Mouse (Mus musculus) midbrain, embryonic 13.5 days (tissue): ENCODE measurements at regions not wholly inside any gene's neighbourhood (a gene's known extent, or its start where the extent isn't known, plus 50 kb on each side); places are given as distances from the start of the nearest gene placed in this dataset.

Experiments
- ATAC-seq: fragments of 200-750 bp; cut with Nextera tagmentation; 2 replicates; pipeline ENCODE4 v1.8.0; 2017; ENCODE audit warnings: mild to moderate bottlenecking, moderate TSS enrichment, moderate library complexity
- H3K27ac ChIP-seq: fragments of 300-500 bp; sonication (generic); 2 replicates; pipeline ENCODE4 v1.5.1; 2015; ENCODE audit warnings: inconsistent platforms, mild to moderate bottlenecking, moderate library complexity
- H3K27me3 ChIP-seq: fragments of 300-500 bp; sonication (generic); 2 replicates; pipeline ENCODE4 v1.6.1; 2015; ENCODE audit warnings: mild to moderate bottlenecking, inconsistent platforms
- H3K36me3 ChIP-seq: fragments of 300-500 bp; sonication (generic); 2 replicates; pipeline ENCODE4 v1.6.1; 2015; ENCODE audit warnings: mild to moderate bottlenecking, inconsistent platforms
- H3K4me1 ChIP-seq: fragments of 300-500 bp; sonication (generic); replicated peaks from 2 replicates; pipeline ENCODE4 v1.6.1; 2015; ENCODE audit warnings: inconsistent platforms
- H3K4me2 ChIP-seq: fragments of 300-500 bp; sonication (generic); replicated peaks from 2 replicates; pipeline ENCODE4 v1.6.1; 2015; ENCODE audit warnings: moderate library complexity, mild to moderate bottlenecking, inconsistent platforms
- H3K4me3 ChIP-seq: fragments of 300-500 bp; sonication (generic); replicated peaks from 2 replicates; pipeline ENCODE4 v1.5.1; 2015; ENCODE audit warnings: mild to moderate bottlenecking, inconsistent platforms
- H3K9ac ChIP-seq: fragments of 300-500 bp; sonication (generic); replicated peaks from 2 replicates; pipeline ENCODE4 v1.6.1; 2015; ENCODE audit warnings: mild to moderate bottlenecking, inconsistent platforms
- H3K9me3 ChIP-seq: fragments of 300-500 bp; sonication (generic); 2 replicates; pipeline ENCODE4 v1.6.1; 2016; ENCODE audit warnings: mild to moderate bottlenecking, inconsistent platforms
- WGBS: fragments of 180-500 bp; shearing (Covaris S2); methylation state at CpG from one replicate; pipeline ENCODE4 v1.1.7; 2015; 5-methylcytosine and 5-hydroxymethylcytosine counted together

DNA sequence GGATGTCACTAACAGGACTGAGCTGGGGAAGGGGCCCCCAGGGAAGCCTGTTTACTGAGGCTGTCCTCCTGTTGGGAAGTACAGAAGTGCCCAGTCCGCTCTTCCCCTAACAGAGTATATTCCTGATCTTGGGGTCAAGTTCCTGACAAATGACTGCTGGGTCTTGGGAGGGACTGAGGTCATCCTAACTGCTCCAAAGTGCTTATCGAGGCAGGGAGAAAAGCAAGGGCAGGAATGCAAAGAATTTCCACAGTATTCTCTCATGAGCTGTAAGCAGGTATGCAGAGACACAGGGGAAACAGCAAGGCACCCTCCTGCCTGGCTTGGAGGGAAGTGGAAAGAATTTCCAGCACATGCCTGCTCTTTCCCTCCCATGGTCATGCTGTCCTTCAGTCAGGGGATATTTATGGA lies 107.9 kb downstream of the Oma1 start:
- Histone ChIP-seq H3K27ac (no peak overlapping the region), H3K9me3 (no peaks in the 10 kb centered on the region), H3K4me1 (peaks cover 4% of the 10 kb centered on the region; the same call in 1 of the 2 replicates), H3K4me2 (no peak overlapping the region), H3K4me3 (no peak overlapping the region), H3K36me3 (no peaks in the 10 kb centered on the region), H3K9ac (no peak overlapping the region), H3K27me3 (no peaks in the 10 kb centered on the region)
- ATAC-seq, result no peak
- 43% methylated on average over 2 of the region's 2 CpGs for WGBS

DNA sequence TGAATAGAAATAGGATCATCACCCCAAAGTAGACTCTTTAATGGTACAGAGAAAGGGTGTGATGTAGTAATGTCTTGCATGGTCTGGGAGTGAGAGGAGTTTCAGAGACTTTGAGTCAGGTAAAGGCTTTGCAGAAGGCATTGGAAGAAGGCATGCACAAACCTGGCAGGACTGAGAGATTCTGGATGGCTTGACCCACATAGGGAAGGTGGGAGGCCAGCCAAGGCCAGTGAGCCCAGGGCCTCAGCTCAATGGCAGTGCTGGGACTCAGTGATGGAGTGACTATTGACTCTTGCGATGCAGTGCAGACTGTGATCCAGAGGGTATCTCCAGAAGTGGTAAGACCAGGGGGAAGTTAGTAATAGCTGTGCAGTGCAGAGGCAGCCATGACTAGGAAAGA lies 127.8 kb downstream of the Oma1 start:
- H3K4me1 ChIP-seq, result no peaks in the 10 kb centered on the region
- H3K9me3 ChIP-seq, result no peaks in the 10 kb centered on the region
- no peaks in the 10 kb centered on the region for H3K36me3 ChIP-seq
- 95% methylated on average over 1 of the region's 1 CpGs for WGBS
- no peak overlapping the region for H3K9ac ChIP-seq
- H3K4me3 ChIP-seq, result no peak overlapping the region
- no peak overlapping the region for H3K4me2 ChIP-seq
- ATAC-seq, result 0 out of 2 replicates have a peak, but pooled peaks have one; percentile 11
- H3K27me3 ChIP-seq, result no peaks in the 10 kb centered on the region
- no peak overlapping the region for H3K27ac ChIP-seq

GRCm38 (mm10) chr4:103441955-103442354 lies 128.3 kb downstream of the Oma1 start:
- Histone ChIP-seq H3K9me3 (no peaks in the 10 kb centered on the region), H3K27me3 (no peaks in the 10 kb centered on the region), H3K9ac (no peak overlapping the region), H3K4me1 (no peaks in the 10 kb centered on the region), H3K27ac (no peak overlapping the region), H3K36me3 (no peaks in the 10 kb centered on the region), H3K4me2 (no peak overlapping the region), H3K4me3 (no peak overlapping the region)
- no peak for ATAC-seq
- WGBS, result 91% methylated on average over 11 of the region's 11 CpGs

GRCm38 (mm10) chr4:103449276-103449675 lies 135.7 kb downstream of the Oma1 start:
- no peaks in the 10 kb centered on the region for H3K4me1 ChIP-seq
- H3K9ac ChIP-seq, result no peak overlapping the region
- no peak for ATAC-seq
- 78% methylated on average over 1 of the region's 1 CpGs for WGBS
- H3K4me2 ChIP-seq, result no peak overlapping the region
- no peaks in the 10 kb centered on the region for H3K9me3 ChIP-seq
- no peak overlapping the region for H3K4me3 ChIP-seq
- no peak overlapping the region for H3K27ac ChIP-seq
- no peaks in the 10 kb centered on the region for H3K27me3 ChIP-seq
- H3K36me3 ChIP-seq, result no peaks in the 10 kb centered on the region

GRCm38 (mm10) chr4:103450121-103450520 lies 136.5 kb downstream of the Oma1 start:
- H3K9ac ChIP-seq, result no peak overlapping the region
- H3K27ac ChIP-seq, result no peak overlapping the region
- no peaks in the 10 kb centered on the region for H3K27me3 ChIP-seq
- WGBS, result 92% methylated on average over 2 of the region's 2 CpGs
- H3K4me3 ChIP-seq, result no peak overlapping the region
- no peaks in the 10 kb centered on the region for H3K36me3 ChIP-seq
- ATAC-seq, result no peak
- no peak overlapping the region for H3K4me2 ChIP-seq
- H3K9me3 ChIP-seq, result no peaks in the 10 kb centered on the region
- no peaks in the 10 kb centered on the region for H3K4me1 ChIP-seq

- H3K4me1 ChIP-seq, result no peaks in the 10 kb centered on the region
- H3K9me3 ChIP-seq, result no peaks in the 10 kb centered on the region
- ATAC-seq, result no peak
- H3K27ac ChIP-seq, result no peak overlapping the region
- H3K9ac ChIP-seq, result no peak overlapping the region
- WGBS, result 79% methylated on average over 2 of the region's 2 CpGs
- no peaks in the 10 kb centered on the region for H3K27me3 ChIP-seq
- no peak overlapping the region for H3K4me2 ChIP-seq
- no peaks in the 10 kb centered on the region for H3K36me3 ChIP-seq
- no peak overlapping the region for H3K4me3 ChIP-seq
Observed at GRCm38 (mm10) chr4:103455458-103455857, 141.8 kb downstream of the Oma1 start.

- ATAC-seq, result no peak
- Histone ChIP-seq H3K27ac (no peak overlapping the region), H3K9me3 (no peaks in the 10 kb centered on the region)
Observed at GRCm38 (mm10) chr4:103466019-103466589, 152.5 kb downstream of the Oma1 start.

DNA sequence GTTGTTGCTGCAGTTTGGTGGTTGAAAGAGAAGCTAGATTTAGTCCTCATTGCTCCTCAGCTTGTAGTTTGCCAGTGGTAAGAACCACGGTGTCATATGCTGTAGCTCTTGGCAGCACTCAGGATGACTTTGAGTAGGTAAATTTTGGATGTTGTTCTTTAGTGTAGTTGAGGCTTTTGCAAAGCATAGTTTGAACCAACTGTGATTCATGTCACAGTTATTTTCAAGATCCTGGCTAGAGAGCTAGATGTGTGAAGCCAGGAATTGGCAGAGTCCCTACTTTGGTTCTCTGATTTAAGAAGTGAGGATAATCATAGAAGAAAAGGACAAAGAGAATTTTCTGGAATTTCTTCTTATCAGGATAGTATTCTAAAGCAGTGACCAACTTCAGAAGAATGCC lies 143.6 kb upstream of the Dab1 start:
- WGBS, result 97% methylated on average over 1 of the region's 1 CpGs
- Histone ChIP-seq H3K9me3 (no peaks in the 10 kb centered on the region), H3K4me3 (no peak overlapping the region), H3K4me1 (no peaks in the 10 kb centered on the region), H3K27me3 (no peaks in the 10 kb centered on the region), H3K9ac (no peak overlapping the region), H3K27ac (no peak overlapping the region), H3K4me2 (no peak overlapping the region), H3K36me3 (no peaks in the 10 kb centered on the region)
- ATAC-seq, result no peak

More at GRCm38 (mm10) chr4:103466019-103466589, 152.5 kb downstream of the Oma1 start:
- 54% methylated on average over 7 of the region's 7 CpGs for WGBS
- Histone ChIP-seq H3K9ac (no peak overlapping the region), H3K4me2 (no peak overlapping the region), H3K36me3 (no peaks in the 10 kb centered on the region), H3K27me3 (no peaks in the 10 kb centered on the region), H3K4me3 (no peak overlapping the region), H3K4me1 (peaks cover 6% of the 10 kb centered on the region)

GRCm38 (mm10) chr4:103486140-103486965 lies 132.8 kb upstream of the Dab1 start:
- H3K9ac ChIP-seq, result no peak overlapping the region
- H3K4me1 ChIP-seq, result peaks cover 21% of the 10 kb centered on the region
- ATAC-seq, result peak; percentile 58; the same call in 1 of the 2 replicates
- no peaks in the 10 kb centered on the region for H3K9me3 ChIP-seq
- no peaks in the 10 kb centered on the region for H3K27me3 ChIP-seq
- no peaks in the 10 kb centered on the region for H3K36me3 ChIP-seq
- 0 out of 2 replicates have a peak overlapping the region, but pooled peaks have one; percentile 31 for H3K27ac ChIP-seq
- no peak overlapping the region for H3K4me2 ChIP-seq
- 32% methylated on average over 8 of the region's 8 CpGs for WGBS
- H3K4me3 ChIP-seq, result no peak overlapping the region

- Histone ChIP-seq H3K9ac (no peak overlapping the region), H3K27me3 (no peaks in the 10 kb centered on the region), H3K4me2 (no peak overlapping the region), H3K27ac (no peak overlapping the region), H3K4me3 (no peak overlapping the region), H3K4me1 (no peaks in the 10 kb centered on the region), H3K36me3 (no peaks in the 10 kb centered on the region), H3K9me3 (no peaks in the 10 kb centered on the region)
- no peak for ATAC-seq
- 74% methylated on average over 2 of the region's 2 CpGs for WGBS
Observed at GRCm38 (mm10) chr4:103508435-103508834, 110.7 kb upstream of the Dab1 start.

- ATAC-seq, result no peak
- 75% methylated on average over 1 of the region's 1 CpGs for WGBS
- no peak overlapping the region for H3K27ac ChIP-seq
- no peaks in the 10 kb centered on the region for H3K9me3 ChIP-seq
- no peaks in the 10 kb centered on the region for H3K27me3 ChIP-seq
- no peak overlapping the region for H3K4me3 ChIP-seq
- H3K4me1 ChIP-seq, result no peaks in the 10 kb centered on the region
- H3K9ac ChIP-seq, result no peak overlapping the region
- H3K4me2 ChIP-seq, result no peak overlapping the region
- H3K36me3 ChIP-seq, result no peaks in the 10 kb centered on the region
Observed at GRCm38 (mm10) chr4:103512901-103513300, 106.3 kb upstream of the Dab1 start.

- Histone ChIP-seq H3K27ac (no peak overlapping the region), H3K4me3 (no peak overlapping the region), H3K9me3 (no peaks in the 10 kb centered on the region), H3K9ac (no peak overlapping the region), H3K4me2 (no peak overlapping the region), H3K4me1 (no peaks in the 10 kb centered on the region), H3K27me3 (no peaks in the 10 kb centered on the region), H3K36me3 (no peaks in the 10 kb centered on the region)
- ATAC-seq, result no peak
- 78% methylated on average over 5 of the region's 5 CpGs for WGBS
Observed at GRCm38 (mm10) chr4:103521870-103522609, 97.1 kb upstream of the Dab1 start.
